Mouse (Mus musculus): ENCODE measurements at regions not wholly inside any gene's neighbourhood (a gene's known extent, or its start where the extent isn't known, plus 50 kb on each side); places are given as distances from the start of the nearest gene placed in this dataset.

DNA sequence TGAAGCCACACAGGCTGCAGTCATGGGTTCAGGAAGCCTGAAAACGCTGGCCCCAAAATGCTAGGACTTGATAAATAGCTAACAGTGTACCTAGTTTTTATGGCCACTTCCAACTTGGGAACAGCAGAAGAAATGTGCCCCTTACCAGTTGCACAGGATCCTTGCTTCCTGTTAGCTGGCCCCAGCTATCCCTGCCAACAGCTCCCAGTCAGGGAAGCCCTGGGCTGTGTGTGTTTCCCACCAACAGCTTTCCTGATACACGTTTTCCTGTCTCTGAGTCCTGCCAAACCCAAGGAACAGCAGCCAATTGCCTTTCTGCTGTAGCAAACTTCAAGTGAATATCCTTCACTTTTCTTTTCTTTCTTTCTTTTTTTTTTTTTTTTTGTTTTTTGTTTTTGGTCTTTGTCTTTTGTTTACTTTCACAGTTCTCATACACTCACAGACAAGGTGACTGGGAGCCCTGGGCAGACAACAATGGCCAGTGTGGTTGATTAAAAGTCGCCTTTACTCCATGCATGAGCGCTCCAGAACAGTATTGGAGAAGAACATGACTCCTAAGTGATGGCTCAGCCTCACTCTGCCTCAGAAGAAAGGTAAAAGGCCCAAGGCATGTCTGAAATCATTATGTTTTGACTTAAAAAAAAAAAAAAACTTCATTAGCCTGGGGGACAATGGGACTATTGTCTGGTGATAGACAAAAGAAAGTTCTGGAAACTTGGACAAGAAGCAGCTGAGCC lies 151.7 kb downstream of the Bcl2l11 start:
- TF ChIP-seq POLR2A (IDR thresholded peaks at IDR 0.05; ENCODE audit: low read depth, low read length) (no peak), USF2 (conservative IDR thresholded peaks at IDR 0.05; ENCODE audit: low read depth, low read length) (no peak), RCOR1 (conservative IDR thresholded peaks at IDR 0.05; ENCODE audit: low read depth, low read length) (no peak), TCF12 (IDR thresholded peaks at IDR 0.05; ENCODE audit: low read depth, low read length) (no peak), SIN3A (IDR thresholded peaks at IDR 0.05; ENCODE audit: low read length) (no peak), ZKSCAN1 (IDR thresholded peaks at IDR 0.05; ENCODE audit: borderline replicate concordance, low read depth, low read length) (no peak), CTCF (conservative IDR thresholded peaks at IDR 0.05 in 1 of 2, IDR thresholded peaks at IDR 0.05 in 1 of 2; ENCODE audit: low read depth in 2 of 2, low read length in 2 of 2) (no peak), MAX (IDR thresholded peaks at IDR 0.05; ENCODE audit: low read length) (no peak), MEF2A (IDR thresholded peaks at IDR 0.05; ENCODE audit: borderline replicate concordance, low read depth, low read length) (no peak), MYC (IDR thresholded peaks at IDR 0.05; ENCODE audit: low read depth, low read length) (no peak), MAFK (IDR thresholded peaks at IDR 0.05; ENCODE audit: insufficient replicate concordance, low read length) (no peak), USF1 (IDR thresholded peaks at IDR 0.05; ENCODE audit: low read depth, low read length) (no peak), ZNF384 (IDR thresholded peaks at IDR 0.05; ENCODE audit: low read depth, low read length) (no peak)

Data from CH12.LX (cell line).